Mouse (Mus musculus) small intestine, adult 2 months (tissue): ENCODE results near the gene Gm15737.

ENCODE experiments used
- CTCF ChIP-seq: fragments of 200-500 bp; IDR thresholded peaks from 2 replicates; pipeline ENCODE4 v1.5.1; 2012; ENCODE audit warnings: low read depth, mild to moderate bottlenecking, control low read depth, inconsistent platforms, low read length, moderate library complexity, mixed read lengths; ENCODE audit not compliant: insufficient replicate concordance, insufficient read length; ENCODE audit errors: extremely low read depth
- POLR2A ChIP-seq: fragments of 200-500 bp; IDR thresholded peaks from 2 replicates; pipeline ENCODE4 v1.6.1; 2012; ENCODE audit warnings: low read depth, mild to moderate bottlenecking, control low read depth, inconsistent platforms, low read length, moderate library complexity

GRCm38 (mm10) chr6:92860285-92860912 is 8.8 kb upstream of the Gm15737 start:
- TF ChIP-seq POLR2A (no peak), CTCF (no peak)
